Mouse (Mus musculus): ENCODE data around the gene Gm9803.
"Not testable (repeated sequence)": the region's sequence is repeated elsewhere in the genome, so short reads cannot be mapped to it uniquely, and the experiment has no call there.

Gm9803 gene

GRCm38 (mm10) chr10:43523931-43524330 is at the start of gene Gm9803:
TSS of gene Gm9803 (plus strand) at chr10:43524084.
- not testable (repeated sequence) for DNase-seq

GRCm38 (mm10) chr10:43475376-43475775 is 48.5 kb upstream of the Gm9803 start:
- DNase-seq = peak; percentile 57

DNA sequence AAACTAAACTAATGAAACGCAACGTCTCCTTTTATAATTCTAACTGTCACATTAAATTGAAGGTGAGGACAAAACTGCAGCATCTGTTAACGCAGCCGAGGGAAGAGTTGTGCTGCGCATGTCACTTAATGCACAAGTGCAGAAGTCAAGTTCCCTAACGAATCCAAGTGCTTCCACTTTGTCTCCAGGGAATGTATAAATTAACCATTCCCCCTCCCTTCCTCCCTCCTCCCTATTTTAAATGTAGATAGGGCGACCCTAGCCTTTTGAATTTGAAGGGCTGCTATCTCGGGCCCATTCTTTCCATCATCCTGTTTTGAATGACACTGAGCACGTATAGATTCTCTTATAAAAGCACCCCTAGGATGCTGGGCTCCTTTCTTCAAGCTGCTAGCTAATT is 46.4 kb upstream of the Gm9803 start:
- no peak for DNase-seq

- peak; percentile 80 for DNase-seq
Measured at GRCm38 (mm10) chr10:43477865-43478681, 45.8 kb upstream of the Gm9803 start.

- DNase-seq = peak; percentile 49
Measured at GRCm38 (mm10) chr10:43478751-43479435, 45.0 kb upstream of the Gm9803 start, which contains the start of gene Bend3. TSS of gene Bend3 (plus strand) at chr10:43478831.

DNA sequence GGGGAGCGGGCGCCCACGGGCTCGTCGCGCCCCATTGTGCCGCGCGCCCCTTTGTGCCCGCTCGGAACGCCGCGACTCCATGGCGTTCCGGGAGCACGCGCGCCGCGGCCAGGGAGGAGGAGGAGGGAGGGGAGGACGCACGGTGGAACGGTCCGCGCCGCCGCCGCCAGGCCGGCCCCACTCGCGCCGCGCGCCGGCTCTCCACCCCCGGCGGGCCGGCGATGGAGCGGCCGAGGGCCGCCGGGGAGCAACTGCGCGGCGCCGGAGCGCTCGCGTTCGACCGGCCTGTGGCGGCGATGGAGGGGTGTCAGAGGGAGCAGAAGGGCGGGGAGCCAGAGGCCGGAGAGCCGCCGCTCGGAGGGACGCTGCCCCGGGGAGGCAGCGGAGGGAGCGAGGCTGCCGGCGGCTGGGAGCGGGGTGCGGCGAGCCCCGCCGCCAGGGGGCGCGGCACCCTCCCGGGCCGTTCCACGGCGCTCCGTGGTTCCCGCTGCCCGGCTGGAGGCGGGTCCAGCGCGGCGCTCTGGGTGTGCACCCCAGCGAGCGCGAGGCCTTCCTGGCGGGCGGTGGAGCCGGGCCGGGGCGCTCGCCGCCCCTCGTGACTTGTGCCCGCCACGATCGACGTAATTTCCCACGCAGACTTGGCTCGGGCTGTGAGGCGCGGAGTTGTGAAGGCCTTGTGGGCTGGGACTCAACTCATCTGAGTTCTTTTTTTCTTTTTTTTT is 44.3 kb upstream of the Gm9803 start:
- peak; percentile 86 for DNase-seq

DNA sequence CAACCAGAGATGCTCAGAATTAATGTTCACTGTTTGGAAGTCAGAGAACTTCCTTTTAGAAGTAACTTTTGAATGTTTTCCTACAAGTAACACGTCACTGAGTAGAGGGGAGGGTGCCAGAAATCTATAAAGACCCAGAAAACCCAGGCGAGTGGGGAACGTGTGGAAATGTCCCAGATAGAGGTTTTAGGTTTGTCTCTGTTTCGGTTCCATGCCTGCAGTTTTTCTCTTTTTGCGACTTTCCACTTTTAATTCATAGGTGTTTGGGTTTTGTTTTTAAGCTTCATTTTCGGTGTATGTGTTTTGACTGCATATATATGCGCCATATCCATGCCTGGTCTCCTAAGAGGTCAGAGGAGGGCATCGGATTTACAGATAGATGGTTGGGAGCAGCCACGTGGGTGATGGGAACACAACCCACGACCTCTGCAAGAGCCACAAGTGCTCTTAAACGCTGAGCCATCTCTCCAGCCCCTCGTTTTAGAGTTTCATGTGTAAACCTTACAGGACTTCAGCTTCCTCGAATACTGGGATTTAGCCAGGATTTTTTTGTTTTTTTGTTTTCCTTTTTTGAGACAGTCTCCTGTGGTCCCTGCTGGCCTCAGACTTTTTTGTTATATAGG is 43.5 kb upstream of the Gm9803 start:
- no peak for DNase-seq

DNA sequence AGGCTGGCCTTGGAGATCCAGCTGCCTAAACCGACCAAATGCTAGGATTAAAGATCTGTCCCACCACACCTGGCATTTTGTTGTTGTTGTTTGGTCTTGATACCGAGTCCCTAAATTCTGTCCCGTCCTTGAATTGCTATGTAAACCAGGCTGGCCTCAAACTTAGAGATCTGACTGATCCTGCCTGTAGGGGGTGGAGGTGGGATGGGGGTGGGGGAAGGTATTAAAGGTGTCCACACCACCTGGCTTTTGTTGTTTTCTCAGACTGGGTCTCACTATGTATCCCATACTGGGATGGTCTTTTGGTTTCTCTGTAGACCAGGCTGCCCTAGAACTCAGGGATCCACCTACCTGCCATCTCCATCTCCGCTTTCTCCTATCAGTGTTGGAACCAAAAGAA is 42.7 kb upstream of the Gm9803 start:
- no peak for DNase-seq

- no peak for DNase-seq
Measured at GRCm38 (mm10) chr10:43482021-43482420, 41.9 kb upstream of the Gm9803 start.

GRCm38 (mm10) chr10:43483426-43483995 is 40.4 kb upstream of the Gm9803 start:
- peak; percentile 37 for DNase-seq

GRCm38 (mm10) chr10:43485751-43486268 is 38.1 kb upstream of the Gm9803 start:
- DNase-seq = no peak

DNA sequence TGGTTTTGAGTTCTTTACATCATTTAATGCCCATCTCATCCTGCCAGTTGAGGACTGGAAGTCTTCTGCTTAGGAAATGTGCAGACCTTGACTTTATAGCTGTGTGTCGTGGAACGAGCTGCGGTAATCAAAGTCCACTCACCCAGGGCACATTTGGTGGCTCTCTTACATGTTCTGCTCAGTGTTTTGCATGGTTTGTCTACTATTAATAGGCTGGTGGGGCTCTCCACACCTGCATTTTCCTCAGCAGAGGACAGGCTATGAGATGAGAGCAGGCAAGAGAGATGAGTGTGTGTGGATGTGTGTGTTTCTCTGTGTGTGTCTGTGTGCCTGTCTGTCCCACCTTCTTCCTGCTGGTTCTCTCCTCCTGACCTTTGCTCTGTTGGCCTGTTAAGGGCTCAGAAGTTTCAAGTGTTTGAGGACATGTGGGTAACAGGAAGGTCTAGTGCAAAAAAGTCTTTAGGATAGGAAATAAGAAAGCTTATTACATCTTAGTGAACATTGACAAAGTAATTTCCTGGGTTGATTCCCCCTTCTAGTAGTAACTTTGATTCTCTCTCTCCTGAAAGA is 36.4 kb upstream of the Gm9803 start:
- peak; percentile 59 for DNase-seq

- no peak for DNase-seq
Measured at GRCm38 (mm10) chr10:43488258-43488657, 35.6 kb upstream of the Gm9803 start.

DNA sequence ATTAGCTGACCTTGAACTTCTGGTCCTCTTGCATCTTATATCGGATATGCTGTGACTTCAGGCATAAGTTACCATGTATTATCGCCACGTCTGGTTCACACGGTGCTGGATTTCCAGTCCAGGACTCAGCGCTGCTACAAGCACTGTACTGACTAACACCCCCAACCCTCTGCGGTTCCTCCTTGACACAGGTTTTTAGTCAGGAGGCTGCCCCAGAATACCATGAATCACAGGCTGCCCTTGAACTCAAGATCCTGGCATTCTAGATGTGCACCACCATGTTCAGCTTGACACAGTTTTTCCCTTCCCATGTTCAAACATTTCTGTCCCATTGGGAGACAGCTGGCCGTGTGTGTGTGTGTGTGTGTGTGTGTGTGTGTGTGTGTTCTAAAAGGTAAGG is 34.7 kb upstream of the Gm9803 start:
- no peak for DNase-seq

GRCm38 (mm10) chr10:43489550-43489949 is 34.3 kb upstream of the Gm9803 start:
- peak; percentile 63 for DNase-seq

DNA sequence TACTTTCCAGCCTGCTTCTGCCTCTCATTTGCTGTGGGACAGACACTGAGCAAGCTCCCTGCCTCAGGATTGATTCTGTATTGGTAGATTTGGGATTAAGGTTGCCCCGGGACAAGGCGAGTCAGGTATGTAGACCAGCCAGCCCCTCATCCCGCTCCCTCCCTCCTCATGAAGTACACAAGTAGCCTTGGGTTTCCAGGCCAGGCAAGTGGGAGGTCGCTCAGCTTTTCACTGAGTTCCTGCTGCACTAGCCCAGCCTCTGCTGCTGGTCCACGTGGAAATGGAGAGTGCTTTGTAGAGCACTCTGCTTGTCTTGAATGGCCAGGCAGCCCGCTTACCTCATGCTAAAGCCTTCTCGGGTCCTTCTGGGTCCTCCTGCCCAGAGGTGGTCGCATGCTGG is 33.9 kb upstream of the Gm9803 start:
- DNase-seq = peak; percentile 18

GRCm38 (mm10) chr10:43490846-43491245 is 33.0 kb upstream of the Gm9803 start:
- peak; percentile 90 for DNase-seq

- DNase-seq = no peak
Measured at GRCm38 (mm10) chr10:43502599-43502998, 21.3 kb upstream of the Gm9803 start.

DNA sequence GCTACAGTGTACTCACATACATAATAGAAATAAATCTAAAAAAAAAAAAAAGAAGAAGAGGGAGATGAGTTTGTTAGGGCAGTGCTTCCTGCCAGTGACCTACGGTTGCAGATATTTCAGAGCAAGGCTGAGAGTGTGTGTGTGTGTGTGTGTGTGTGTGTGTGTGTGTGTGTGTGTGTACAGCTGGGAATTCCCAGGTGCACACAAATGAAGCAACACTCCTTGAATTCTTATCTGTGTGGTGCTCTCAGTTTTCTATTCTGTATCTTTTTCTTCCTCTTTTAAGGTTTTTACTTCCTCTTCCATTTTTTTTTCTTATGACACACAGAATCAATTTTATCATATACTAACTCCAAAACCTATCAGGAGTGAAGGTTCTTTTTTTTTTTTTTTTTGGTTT is 19.6 kb upstream of the Gm9803 start:
- no peak for DNase-seq

DNA sequence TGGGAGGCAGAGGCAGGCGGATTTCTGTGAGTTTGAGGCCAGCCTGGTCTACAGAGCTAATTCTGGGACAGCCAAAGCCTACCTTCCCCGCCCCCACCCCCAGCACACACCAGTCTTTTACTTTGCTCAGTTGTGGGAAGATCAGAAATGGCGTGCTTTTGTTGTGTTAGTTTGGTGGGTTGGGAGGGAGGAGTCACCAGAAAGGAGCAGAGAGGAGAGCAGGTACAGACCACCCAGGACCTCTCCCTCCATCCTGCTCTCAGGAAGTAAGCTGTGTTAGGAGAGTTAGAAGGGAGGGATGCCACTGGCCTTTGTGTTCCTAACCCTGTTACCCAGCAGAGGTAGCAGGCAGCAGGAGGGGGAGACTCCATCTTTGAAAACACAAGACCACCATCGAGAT is 16.8 kb upstream of the Gm9803 start:
- DNase-seq = no peak

DNA sequence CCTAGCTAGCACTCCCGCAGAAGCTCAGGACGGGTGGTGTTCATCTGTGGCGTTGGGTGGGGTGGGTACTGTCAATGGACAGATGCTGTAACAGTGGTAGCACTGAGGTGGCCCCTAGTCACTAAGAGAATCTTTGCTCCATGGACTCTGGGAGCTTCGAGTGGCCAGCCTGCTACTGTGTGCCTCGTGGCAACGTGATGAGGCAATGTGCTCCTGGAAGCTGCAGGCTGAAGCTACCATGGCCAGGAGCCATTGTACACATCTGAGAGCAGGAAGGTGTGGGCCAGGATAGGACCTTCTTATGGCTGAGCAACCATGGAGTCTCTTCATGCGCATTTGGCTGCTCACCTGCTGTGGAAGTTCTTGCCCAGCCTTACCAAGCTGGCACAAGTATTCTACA is 14.7 kb upstream of the Gm9803 start:
- no peak for DNase-seq

DNA sequence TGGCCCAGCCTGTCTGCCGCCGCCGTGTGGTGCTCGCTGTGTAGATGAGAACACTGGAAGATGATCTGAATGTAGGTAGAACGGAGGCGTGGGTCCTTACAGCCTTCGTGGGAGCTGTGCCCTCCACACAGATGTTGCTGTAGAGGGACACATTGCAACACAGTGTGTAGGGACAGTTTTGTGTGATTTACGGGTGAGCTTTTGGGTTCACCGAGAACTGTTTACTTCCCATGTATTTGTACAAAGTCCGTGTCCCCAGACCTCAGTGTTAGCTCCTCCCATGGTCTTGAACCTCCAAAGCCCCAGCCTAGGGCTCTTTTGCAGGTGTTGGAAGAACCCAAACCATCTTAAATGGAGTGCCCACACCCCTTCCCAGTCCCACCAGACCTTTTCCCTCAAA is 10.9 kb upstream of the Gm9803 start:
- DNase-seq = no peak
